Mouse (Mus musculus) CH12.LX (cell line): ENCODE measurements around the gene Meig1. TPM values are rescaled to one million over a fixed set of nuclear protein-coding genes. Genes with fewer than 3 reads are reported as not detected.
A peak's percentile ranks its signal among the peaks of the same experiment; 100 is the strongest.

Source experiments
- DNase-seq: peaks from one replicate; pipeline ENCODE4 v3.0.0-alpha.2; 2013; ENCODE audit errors: extremely low read depth
- H3K27ac ChIP-seq: 2 replicates; pipeline ENCODE4 v1.5.1; 2012; ENCODE audit warnings: low read depth, mild to moderate bottlenecking, control low read depth, moderate library complexity; ENCODE audit not compliant: insufficient read depth
- H3K27me3 ChIP-seq: replicated peaks from 2 replicates; pipeline ENCODE3; 2012; ENCODE audit warnings: inconsistent platforms
- H3K36me3 ChIP-seq, 2 experiments: replicated peaks in 1 of 2; 2 replicates each; pipeline versions ENCODE3 to v1.6.1; 2012; ENCODE audit warnings: inconsistent platforms in 1 of 2, low read length in 1 of 2, mild to moderate bottlenecking in 1 of 2, mixed read lengths in 1 of 2, moderate library complexity in 1 of 2; ENCODE audit not compliant: control insufficient read depth in 1 of 2, insufficient read depth in 1 of 2
- H3K4me1 ChIP-seq, 2 experiments: 2 replicates each; pipeline ENCODE4 v1.6.1; 2012; ENCODE audit warnings: inconsistent platforms in 1 of 2, moderate library complexity in 1 of 2; ENCODE audit not compliant: insufficient read depth in 2 of 2, control insufficient read depth in 1 of 2
- H3K4me2 ChIP-seq: 2 replicates; pipeline ENCODE4 v1.6.1; 2012; ENCODE audit warnings: low read depth, mild to moderate bottlenecking, control low read depth; ENCODE audit not compliant: poor library complexity, insufficient read depth, severe bottlenecking
- H3K4me3 ChIP-seq, 3 experiments: fragments of 150-350 bp in 1 of 3; sonication (generic) in 1 of 3; replicated peaks in 1 of 3; 2 replicates each; pipeline versions ENCODE3 to v1.5.1; 2011 to 2012; ENCODE audit warnings: low read depth in 2 of 3, low read length in 2 of 3, mild to moderate bottlenecking in 2 of 3, moderate library complexity in 2 of 3, control low read depth in 1 of 3, improper control_type of control experiment in 1 of 3, inconsistent platforms in 1 of 3, mixed read lengths in 1 of 3; ENCODE audit not compliant: poor library complexity in 1 of 3
- H3K79me2 ChIP-seq: replicated peaks from 2 replicates; pipeline ENCODE4 v1.6.1; 2012; ENCODE audit warnings: mild to moderate bottlenecking, moderate library complexity; ENCODE audit not compliant: control insufficient read depth, poor library complexity, insufficient read depth, severe bottlenecking; ENCODE audit errors: extremely low read depth
- H3K9ac ChIP-seq: 2 replicates; pipeline ENCODE4 v1.6.1; 2012; ENCODE audit warnings: low read depth, mild to moderate bottlenecking, control low read depth, moderate library complexity; ENCODE audit not compliant: insufficient read depth
- H3K9me3 ChIP-seq: replicated peaks from 2 replicates; pipeline ENCODE3; 2012; ENCODE audit warnings: low read length, inconsistent platforms, mixed read lengths
- CHD1 ChIP-seq: IDR thresholded peaks from 2 replicates; pipeline ENCODE4 v1.6.1; 2012; ENCODE audit warnings: low read depth, low read length, improper control_type of control experiment, inconsistent platforms
- CHD2 ChIP-seq: IDR thresholded peaks from 2 replicates; pipeline ENCODE4 v1.6.1; 2011; ENCODE audit warnings: low read length, improper control_type of control experiment
- CTCF ChIP-seq, 2 experiments: IDR thresholded peaks in 1 of 2; conservative IDR thresholded peaks in 1 of 2; 2 replicates each; pipeline ENCODE4 v1.5.1; 2011 to 2012; ENCODE audit warnings: low read depth in 2 of 2, low read length in 2 of 2, improper control_type of control experiment in 1 of 2, inconsistent platforms in 1 of 2, mild to moderate bottlenecking in 1 of 2, moderate library complexity in 1 of 2
- E2F4 ChIP-seq: IDR thresholded peaks from 2 replicates; pipeline ENCODE4 v1.6.1; 2011; ENCODE audit warnings: low read depth, low read length, improper control_type of control experiment; ENCODE audit not compliant: insufficient replicate concordance
- ELF1 ChIP-seq: IDR thresholded peaks from 2 replicates; pipeline ENCODE4 v1.6.1; 2014; ENCODE audit warnings: low read depth, mild to moderate bottlenecking, inconsistent platforms, low read length, improper control_type of control experiment
- HCFC1 ChIP-seq: IDR thresholded peaks from 2 replicates; pipeline ENCODE4 v1.6.1; 2012; ENCODE audit warnings: low read depth, mild to moderate bottlenecking, inconsistent platforms, low read length, improper control_type of control experiment
- IRF4 ChIP-seq: IDR thresholded peaks from 2 replicates; pipeline ENCODE4 v1.6.1; 2014; ENCODE audit warnings: low read depth, mild to moderate bottlenecking, inconsistent platforms, low read length, improper control_type of control experiment
- JUN ChIP-seq: IDR thresholded peaks from 2 replicates; pipeline ENCODE4 v1.6.1; 2011; ENCODE audit warnings: low read depth, mild to moderate bottlenecking, low read length, improper control_type of control experiment, moderate library complexity; ENCODE audit not compliant: insufficient read depth
- KAT2A ChIP-seq: IDR thresholded peaks from 2 replicates; pipeline ENCODE4 v1.6.1; 2012; ENCODE audit warnings: low read length, improper control_type of control experiment, inconsistent platforms; ENCODE audit not compliant: insufficient replicate concordance
- MAX ChIP-seq: IDR thresholded peaks from 2 replicates; pipeline ENCODE4 v1.6.1; 2011; ENCODE audit warnings: low read length, improper control_type of control experiment
- MXI1 ChIP-seq: IDR thresholded peaks from 2 replicates; pipeline ENCODE4 v1.6.1; 2011; ENCODE audit warnings: mild to moderate bottlenecking, low read depth, low read length, improper control_type of control experiment
- NELFE ChIP-seq: IDR thresholded peaks from 2 replicates; pipeline ENCODE4 v1.6.1; 2011; ENCODE audit warnings: low read depth, low read length, improper control_type of control experiment
- NRF1 ChIP-seq: IDR thresholded peaks from 2 replicates; pipeline ENCODE4 v1.6.1; 2014; ENCODE audit warnings: low read depth, mild to moderate bottlenecking, inconsistent platforms, low read length, improper control_type of control experiment, moderate library complexity
- POLR2A ChIP-seq: IDR thresholded peaks from 2 replicates; pipeline ENCODE4 v1.6.1; 2011; ENCODE audit warnings: low read depth, mild to moderate bottlenecking, improper control_type of control experiment, low read length
- POLR2AphosphoS2 ChIP-seq: IDR thresholded peaks from 2 replicates; pipeline ENCODE4 v1.6.1; 2011; ENCODE audit warnings: low read depth, low read length, improper control_type of control experiment
- SIN3A ChIP-seq: IDR thresholded peaks from 2 replicates; pipeline ENCODE4 v1.6.1; 2012; ENCODE audit warnings: low read length, improper control_type of control experiment, inconsistent platforms
- SMC3 ChIP-seq: IDR thresholded peaks from 2 replicates; pipeline ENCODE4 v1.6.1; 2011; ENCODE audit warnings: low read depth, low read length, improper control_type of control experiment
- TBP ChIP-seq: conservative IDR thresholded peaks from 2 replicates; pipeline ENCODE4 v1.6.1; 2011; ENCODE audit warnings: low read depth, low read length, improper control_type of control experiment
- TCF12 ChIP-seq: IDR thresholded peaks from 2 replicates; pipeline ENCODE4 v1.6.1; 2014; ENCODE audit warnings: low read depth, mild to moderate bottlenecking, inconsistent platforms, low read length, improper control_type of control experiment
- USF1 ChIP-seq: IDR thresholded peaks from 2 replicates; pipeline ENCODE4 v1.6.1; 2014; ENCODE audit warnings: low read depth, mild to moderate bottlenecking, inconsistent platforms, low read length, improper control_type of control experiment
- USF2 ChIP-seq: conservative IDR thresholded peaks from 2 replicates; pipeline ENCODE4 v1.6.1; 2011; ENCODE audit warnings: low read depth, low read length, improper control_type of control experiment
- dilution Hi-C: fragments of 300-500 bp; cut with MboI; formaldehyde crosslinking; loops from 2 replicates; pipeline ENCODE4 v1.14.3; 2020; ENCODE audit warnings: low sequenced_read_pairs; ENCODE audit not compliant: extremely low pct_unique_long_range_greater_than_20kb, extremely low pct_ligation_motif_present
- in situ Hi-C: fragments of 300-500 bp; cut with MboI; formaldehyde crosslinking; loops from 3 replicates; pipeline ENCODE4 v1.14.3; 2019; ENCODE audit warnings: low sequenced_read_pairs, low pct_ligation_motif_present, low pct_unique_long_range_greater_than_20kb, mixed read lengths
- polyA plus RNA-seq: library from polyadenylated mRNA; unstranded; fragments of >175 nt; gene quantifications from 2 replicates; pipeline ENCODE4 v1.2.1, GENCODE M21; 2012; ENCODE audit warnings: low read depth; ENCODE audit not compliant: insufficient read length
- total RNA-seq, 2 experiments: library from RNA; depleted of rRNA; stranded (reverse); fragments of 300-350 nt in 1 of 2; fragments of >200 nt in 1 of 2; gene quantifications; 2 replicates each; pipeline ENCODE4 v1.2.3; 2012 to 2014

Meig1 gene
- total RNA-seq (2012; rRNA removed) (not detected in 2 replicates), total RNA-seq (2014; rRNA removed) (not detected in 2 replicates), polyA plus RNA-seq (not detected in 2 replicates)

- H3K9ac ChIP-seq, result peak within 1 kb of the TSS; percentile 34; the same call in 1 of the 2 replicates
- peak within 1 kb of the TSS in 2 of 3 experiments; percentile 95 to 96 for H3K4me3 ChIP-seq
- dilution Hi-C loops (no loop called here), in situ Hi-C loops (no loop called here)
- DNase-seq, result no peak
- peak within 1 kb of the TSS; percentile 65; the same call in 1 of the 2 replicates for H3K4me2 ChIP-seq
- no peak within 1 kb of the TSS for H3K27ac ChIP-seq
- H3K4me1 ChIP-seq, result peaks cover 7 to 34% of the 10 kb centered on the region in 2 experiments; a peak in 3 of 4 replicates
- TF ChIP-seq JUN, result no peak
- TF ChIP-seq NELFE, result no peak
- TF ChIP-seq TCF12, result no peak
- no peak for TF ChIP-seq USF2
- no peak for TF ChIP-seq ELF1
- TF ChIP-seq HCFC1, result no peak
- no peak for TF ChIP-seq MAX
- no peak for TF ChIP-seq MXI1
- no peak for TF ChIP-seq CHD1
- TF ChIP-seq IRF4, result no peak
- no peak for TF ChIP-seq SMC3
- TF ChIP-seq SIN3A, result no peak
- H3K36me3 ChIP-seq, result peaks cover 4 to 12% of the 10 kb centered on the region in 2 experiments
- H3K79me2 ChIP-seq, result 0 out of 2 replicates have a peak, but pooled peaks cover 2% of the 10 kb centered on the region
- H3K9me3 ChIP-seq, result no peaks in the 10 kb centered on the region
- H3K27me3 ChIP-seq, result peaks cover 4% of the 10 kb centered on the region
Measured at GRCm38 (mm10) chr2:3422548-3422947, at the start of gene Meig1. Gene Meig1, minus strand, starts transcription at chr2:3422648.

- Histone ChIP-seq H3K4me1 (no peaks in the 10 kb centered on the region), H3K4me2 (no peak overlapping the region), H3K4me3 (no peak overlapping the region), H3K9me3 (no peaks in the 10 kb centered on the region), H3K36me3 (peaks cover 34 to 76% of the 10 kb centered on the region in 2 experiments), H3K9ac (no peak overlapping the region), H3K27ac (no peak overlapping the region), H3K27me3 (no peaks in the 10 kb centered on the region), H3K79me2 (no peaks in the 10 kb centered on the region)
- DNase-seq, result no peak
- in situ Hi-C loops (no loop called here), dilution Hi-C loops (no loop called here)
- TF ChIP-seq TBP (no peak), CTCF (conservative IDR thresholded peaks at IDR 0.05 in 1 of 2, IDR thresholded peaks at IDR 0.05 in 1 of 2; ENCODE audit: low read depth in 2 of 2, low read length in 2 of 2) (peak; percentile 16 to 20; a peak in 2 of 4 replicates)
Measured at GRCm38 (mm10) chr2:3456590-3456989, 34.1 kb upstream of the Meig1 start.

GRCm38 (mm10) chr2:3453096-3453495 lies 30.6 kb upstream of the Meig1 start:
- no peak overlapping the region for H3K9ac ChIP-seq
- in situ Hi-C loops (no loop called here), dilution Hi-C loops (no loop called here)
- peaks cover 31 to 86% of the 10 kb centered on the region in 2 experiments for H3K36me3 ChIP-seq
- no peak overlapping the region for H3K27ac ChIP-seq
- no peak overlapping the region for H3K4me3 ChIP-seq
- no peaks in the 10 kb centered on the region for H3K79me2 ChIP-seq
- no peaks in the 10 kb centered on the region for H3K27me3 ChIP-seq
- H3K4me1 ChIP-seq, result peaks cover 0 to 10% of the 10 kb centered on the region in 2 experiments; a peak in 2 of 4 replicates
- no peak for TF ChIP-seq SMC3
- TF ChIP-seq NELFE, result no peak
- no peak for TF ChIP-seq USF1
- TF ChIP-seq POLR2A, result no peak
- TF ChIP-seq MXI1, result no peak
- no peak for TF ChIP-seq E2F4
- TF ChIP-seq NRF1, result no peak
- no peak for TF ChIP-seq POLR2AphosphoS2
- no peak for TF ChIP-seq KAT2A
- no peak for TF ChIP-seq TBP
- no peak for TF ChIP-seq CHD2
- no peak for TF ChIP-seq USF2
- no peak for DNase-seq
- H3K9me3 ChIP-seq, result no peaks in the 10 kb centered on the region
- H3K4me2 ChIP-seq, result no peak overlapping the region
